Mouse (Mus musculus) MEL (cell line): ENCODE results near the gene Cdca3. TPM values are rescaled to one million over a fixed set of nuclear protein-coding genes. Genes with fewer than 3 reads are reported as not detected.

Experiments
- DNase-seq: peaks from one replicate; pipeline ENCODE4 v3.0.0; 2011; ENCODE audit warnings: low read depth, low spot score
- H3K27ac ChIP-seq: 2 replicates; pipeline ENCODE4 v1.5.1; 2012; ENCODE audit warnings: low read depth, mild to moderate bottlenecking, control low read depth, low read length, moderate library complexity; ENCODE audit not compliant: control insufficient read depth
- H3K27me3 ChIP-seq, 2 experiments: fragments of 150-350 bp in 1 of 2; sonication (generic) in 1 of 2; 2 replicates each; pipeline ENCODE4 v1.6.1; 2012; ENCODE audit warnings: low read length in 2 of 2, mild to moderate bottlenecking in 2 of 2, improper control_type of control experiment in 1 of 2, moderate library complexity in 1 of 2; ENCODE audit not compliant: insufficient read depth in 2 of 2, control insufficient read depth in 1 of 2
- H3K36me3 ChIP-seq, 2 experiments: 2 replicates each; pipeline ENCODE4 v1.6.1; 2012 to 2014; ENCODE audit warnings: low read length in 2 of 2, improper control_type of control experiment in 1 of 2, inconsistent platforms in 1 of 2, mild to moderate bottlenecking in 1 of 2; ENCODE audit not compliant: insufficient read depth in 2 of 2, control insufficient read depth in 1 of 2
- H3K4me1 ChIP-seq, 2 experiments: fragments of 150-350 bp in 1 of 2; sonication (generic) in 1 of 2; 2 replicates each; pipeline ENCODE4 v1.6.1; 2012; ENCODE audit warnings: low read length in 2 of 2, improper control_type of control experiment in 1 of 2, mild to moderate bottlenecking in 1 of 2; ENCODE audit not compliant: insufficient read depth in 2 of 2, control insufficient read depth in 1 of 2
- H3K4me3 ChIP-seq, 2 experiments: fragments of 150-350 bp in 1 of 2; sonication (generic) in 1 of 2; 2 replicates each; pipeline ENCODE4 v1.5.1; 2012; ENCODE audit warnings: low read depth in 2 of 2, low read length in 2 of 2, mild to moderate bottlenecking in 2 of 2, moderate library complexity in 2 of 2, control low read depth in 1 of 2, improper control_type of control experiment in 1 of 2; ENCODE audit not compliant: control insufficient read depth in 1 of 2, insufficient read depth in 1 of 2
- H3K79me2 ChIP-seq: 2 replicates; pipeline ENCODE4 v1.6.1; 2012; ENCODE audit warnings: mild to moderate bottlenecking, low read length, moderate library complexity; ENCODE audit not compliant: control insufficient read depth, poor library complexity, insufficient read depth
- H3K9ac ChIP-seq: 2 replicates; pipeline ENCODE4 v1.6.1; 2012; ENCODE audit warnings: low read depth, mild to moderate bottlenecking, control low read depth, low read length, moderate library complexity; ENCODE audit not compliant: control insufficient read depth, poor library complexity, severe bottlenecking
- H3K9me3 ChIP-seq: fragments of 150-350 bp; sonication (generic); replicated peaks from 2 replicates; pipeline ENCODE4 v1.6.1; 2012; ENCODE audit warnings: mild to moderate bottlenecking, low read length, improper control_type of control experiment, moderate library complexity; ENCODE audit not compliant: insufficient read depth
- CHD1 ChIP-seq: IDR thresholded peaks from 2 replicates; pipeline ENCODE4 v1.6.1; 2012; ENCODE audit warnings: low read depth, mild to moderate bottlenecking, inconsistent platforms, low read length, improper control_type of control experiment
- E2F4 ChIP-seq: IDR thresholded peaks from 2 replicates; pipeline ENCODE4 v1.6.1; 2011; ENCODE audit warnings: low read depth, low read length, improper control_type of control experiment, borderline replicate concordance
- GATA1 ChIP-seq: IDR thresholded peaks from 2 replicates; pipeline ENCODE4 v1.6.1; 2011; ENCODE audit warnings: low read depth, low read length, improper control_type of control experiment
- MAFK ChIP-seq: IDR thresholded peaks from 2 replicates; pipeline ENCODE4 v1.6.1; 2011; ENCODE audit warnings: low read depth, mild to moderate bottlenecking, low read length, improper control_type of control experiment, borderline replicate concordance
- MAZ ChIP-seq: IDR thresholded peaks from 2 replicates; pipeline ENCODE4 v1.6.1; 2012; ENCODE audit warnings: low read depth, mild to moderate bottlenecking, inconsistent platforms, low read length, improper control_type of control experiment
- MEF2A ChIP-seq: IDR thresholded peaks from 2 replicates; pipeline ENCODE4 v1.6.1; 2014; ENCODE audit warnings: low read depth, mild to moderate bottlenecking, inconsistent platforms, low read length, improper control_type of control experiment; ENCODE audit not compliant: poor library complexity, insufficient replicate concordance, severe bottlenecking; ENCODE audit errors: extremely low read depth
- MYB ChIP-seq: IDR thresholded peaks from 2 replicates; pipeline ENCODE4 v1.6.1; 2011; ENCODE audit warnings: mild to moderate bottlenecking, low read depth, low read length, improper control_type of control experiment
- POLR2A ChIP-seq, 2 experiments: IDR thresholded peaks; 2 replicates each; pipeline ENCODE4 v1.6.1; 2011 to 2012; ENCODE audit warnings: low read length in 2 of 2, mild to moderate bottlenecking in 2 of 2, control low read depth in 1 of 2, improper control_type of control experiment in 1 of 2, low read depth in 1 of 2, moderate library complexity in 1 of 2; ENCODE audit not compliant: control insufficient read depth in 1 of 2, insufficient read depth in 1 of 2, poor library complexity in 1 of 2
- RAD21 ChIP-seq: IDR thresholded peaks from 2 replicates; pipeline ENCODE4 v1.6.1; 2011; ENCODE audit warnings: mild to moderate bottlenecking, low read depth, low read length, improper control_type of control experiment
- RCOR1 ChIP-seq: IDR thresholded peaks from 2 replicates; pipeline ENCODE4 v1.6.1; 2012; ENCODE audit warnings: low read depth, mild to moderate bottlenecking, inconsistent platforms, low read length, improper control_type of control experiment
- SMC3 ChIP-seq: IDR thresholded peaks from 2 replicates; pipeline ENCODE4 v1.6.1; 2011; ENCODE audit warnings: low read depth, low read length, improper control_type of control experiment
- TBP ChIP-seq: IDR thresholded peaks from 2 replicates; pipeline ENCODE4 v1.8.0; 2011; ENCODE audit warnings: low read depth, low read length, improper control_type of control experiment
- TCF12 ChIP-seq: IDR thresholded peaks from 2 replicates; pipeline ENCODE4 v1.6.1; 2014; ENCODE audit warnings: low read depth, mild to moderate bottlenecking, inconsistent platforms, low read length, improper control_type of control experiment, moderate library complexity
- UBTF ChIP-seq: IDR thresholded peaks from 2 replicates; pipeline ENCODE4 v1.6.1; 2012; ENCODE audit warnings: low read depth, mild to moderate bottlenecking, inconsistent platforms, low read length, improper control_type of control experiment, moderate library complexity, borderline replicate concordance; ENCODE audit not compliant: insufficient read depth
- ZC3H11A ChIP-seq: IDR thresholded peaks from 2 replicates; pipeline ENCODE4 v1.6.1; 2012; ENCODE audit warnings: low read depth, mild to moderate bottlenecking, inconsistent platforms, low read length, improper control_type of control experiment
- ZNF384 ChIP-seq: IDR thresholded peaks from 2 replicates; pipeline ENCODE4 v1.6.1; 2012; ENCODE audit warnings: low read depth, mild to moderate bottlenecking, inconsistent platforms, low read length, improper control_type of control experiment
- polyA plus RNA-seq, 2 experiments: library from polyadenylated mRNA; stranded (reverse) in 1 of 2; unstranded in 1 of 2; fragments of >175 nt in 1 of 2; fragments of >200 nt in 1 of 2; gene quantifications; 2 replicates each; pipeline versions ENCODE4 v1.2.1 to v1.2.4; 2012; ENCODE audit warnings: low replicate concordance in 2 of 2, low read depth in 1 of 2; ENCODE audit not compliant: insufficient read length in 2 of 2, insufficient read depth in 1 of 2, missing spikeins in 1 of 2
- total RNA-seq: library from RNA; depleted of rRNA; stranded (reverse); fragments of 300-350 nt; gene quantifications from 2 replicates; pipeline ENCODE4 v1.2.3, GENCODE M21; 2012

Cdca3 gene
- total and polyA plus RNA-seq, 3 experiments: 54.5 to 185 TPM; not detected in 1

- no peak for DNase-seq
- no peaks in the 10 kb centered on the region for H3K36me3 ChIP-seq
- no peaks in the 10 kb centered on the region for H3K9me3 ChIP-seq
- no peak overlapping the region for H3K27ac ChIP-seq
- H3K79me2 ChIP-seq: no peaks in the 10 kb centered on the region
- no peak overlapping the region for H3K9ac ChIP-seq
- TF ChIP-seq UBTF (no peak), SMC3 (no peak), POLR2A (IDR thresholded peaks at IDR 0.05; ENCODE audit: control insufficient read depth in 1 of 2, insufficient read depth in 1 of 2, low read depth in 1 of 2, low read length in 2 of 2, poor library complexity in 1 of 2) (no peak), MEF2A (no peak), ZC3H11A (no peak), RAD21 (no peak)
- H3K4me3 ChIP-seq: no peak overlapping the region
- H3K27me3 ChIP-seq: peaks cover 30 to 34% of the 10 kb centered on the region in 2 experiments
- H3K4me1 ChIP-seq: no peaks in the 10 kb centered on the region
These were observed 45.0 kb downstream of the Cdca3 start for GRCm38 (mm10) chr6:124874348-124874747.

- DNase-seq: no peak
- TF ChIP-seq CHD1 (no peak), MYB (no peak), UBTF (no peak), E2F4 (no peak), TCF12 (no peak), MAZ (no peak), MAFK (no peak), ZNF384 (no peak), GATA1 (no peak), RCOR1 (no peak), TBP (no peak), ZC3H11A (no peak)
- Histone ChIP-seq H3K36me3 (no peaks in the 10 kb centered on the region), H3K4me1 (no peaks in the 10 kb centered on the region), H3K4me3 (no peak overlapping the region), H3K79me2 (no peaks in the 10 kb centered on the region), H3K27me3 (peaks cover 13% of the 10 kb centered on the region in 2 experiments), H3K27ac (no peak overlapping the region), H3K9me3 (no peaks in the 10 kb centered on the region), H3K9ac (no peak overlapping the region)
These were observed 50.0 kb downstream of the Cdca3 start for GRCm38 (mm10) chr6:124879390-124879789.
